Mouse (Mus musculus) heart, postnatal 0 days (tissue): ENCODE data around the gene Abhd8.
A peak's percentile ranks its signal among the peaks of the same experiment; 100 is the strongest.

ENCODE experiments used
- CTCF ChIP-seq: IDR thresholded peaks from 2 replicates; pipeline ENCODE4 v1.5.1; 2016; ENCODE audit warnings: antibody characterized with exemption, control low read depth, low read depth
- EP300 ChIP-seq: IDR thresholded peaks from 2 replicates; pipeline ENCODE4 v1.6.1; 2016; ENCODE audit warnings: antibody characterized with exemption, low read depth

GRCm38 (mm10) chr8:71496481-71496880 is 33.0 kb upstream of the Abhd8 start:
- peak; percentile 31 for TF ChIP-seq CTCF
- 0 out of 2 replicates have a peak, but pooled peaks have one; percentile 76 for TF ChIP-seq EP300
